Mouse (Mus musculus) heart, embryonic 16.5 days (tissue): ENCODE measurements around the gene Ripk1. TPM values are rescaled to one million over a fixed set of nuclear protein-coding genes. Genes with fewer than 3 reads are reported as not detected.

Source experiments
- ATAC-seq: fragments of 200-750 bp; cut with Nextera tagmentation; replicated peaks from 2 replicates; pipeline ENCODE4 v1.8.0; 2017; ENCODE audit warnings: moderate number of reproducible peaks; ENCODE audit not compliant: insufficient read depth, low FRiP score; ENCODE audit errors: extremely low read depth
- H3K27ac ChIP-seq: fragments of 300-500 bp; sonication (generic); 2 replicates; pipeline ENCODE4 v1.5.1; 2014; ENCODE audit warnings: mild to moderate bottlenecking, low read length, control low read depth, moderate library complexity
- H3K27me3 ChIP-seq: fragments of 300-500 bp; sonication (generic); 2 replicates; pipeline ENCODE4 v1.6.1; 2014; ENCODE audit warnings: low read length, mixed read lengths; ENCODE audit not compliant: control insufficient read depth, insufficient read depth
- H3K36me3 ChIP-seq: fragments of 300-500 bp; sonication (generic); 2 replicates; pipeline ENCODE4 v1.6.1; 2014; ENCODE audit not compliant: control insufficient read depth, insufficient read depth
- H3K4me1 ChIP-seq: fragments of 300-500 bp; sonication (generic); 2 replicates; pipeline ENCODE4 v1.6.1; 2014; ENCODE audit warnings: low read length, mixed read lengths; ENCODE audit not compliant: control insufficient read depth, insufficient read depth
- H3K4me2 ChIP-seq: fragments of 300-500 bp; sonication (generic); 2 replicates; pipeline ENCODE4 v1.6.1; 2014; ENCODE audit warnings: low read depth, mild to moderate bottlenecking, control low read depth, low read length
- H3K4me3 ChIP-seq: fragments of 300-500 bp; sonication (generic); 2 replicates; pipeline ENCODE4 v1.5.1; 2014; ENCODE audit warnings: mild to moderate bottlenecking, control low read depth, low read length
- H3K9ac ChIP-seq: fragments of 300-500 bp; sonication (generic); 2 replicates; pipeline ENCODE4 v1.6.1; 2014; ENCODE audit warnings: low read length, control low read depth
- H3K9me3 ChIP-seq: fragments of 300-500 bp; sonication (generic); replicated peaks from 2 replicates; pipeline ENCODE4 v1.6.1; 2016; ENCODE audit warnings: low read length; ENCODE audit not compliant: control insufficient read depth
- WGBS: fragments of 180-500 bp; shearing (Covaris S2); extraction: QIAGEN DNeasy Blood & Tissue Kit; methylation state at CpG from one replicate; pipeline ENCODE4 v1.1.7; 2014; 5-methylcytosine and 5-hydroxymethylcytosine counted together
- polyA plus RNA-seq: library from polyadenylated mRNA; unstranded; fragments of >200 nt; fragmentation: Nextera tagmentation; extraction: Ambion mirVana; gene quantifications from 2 replicates; pipeline ENCODE4 v1.2.1, GENCODE M21; 2015

Gene Ripk1
- 10.0 and 10.9 TPM in 2 replicates for polyA plus RNA-seq

DNA sequence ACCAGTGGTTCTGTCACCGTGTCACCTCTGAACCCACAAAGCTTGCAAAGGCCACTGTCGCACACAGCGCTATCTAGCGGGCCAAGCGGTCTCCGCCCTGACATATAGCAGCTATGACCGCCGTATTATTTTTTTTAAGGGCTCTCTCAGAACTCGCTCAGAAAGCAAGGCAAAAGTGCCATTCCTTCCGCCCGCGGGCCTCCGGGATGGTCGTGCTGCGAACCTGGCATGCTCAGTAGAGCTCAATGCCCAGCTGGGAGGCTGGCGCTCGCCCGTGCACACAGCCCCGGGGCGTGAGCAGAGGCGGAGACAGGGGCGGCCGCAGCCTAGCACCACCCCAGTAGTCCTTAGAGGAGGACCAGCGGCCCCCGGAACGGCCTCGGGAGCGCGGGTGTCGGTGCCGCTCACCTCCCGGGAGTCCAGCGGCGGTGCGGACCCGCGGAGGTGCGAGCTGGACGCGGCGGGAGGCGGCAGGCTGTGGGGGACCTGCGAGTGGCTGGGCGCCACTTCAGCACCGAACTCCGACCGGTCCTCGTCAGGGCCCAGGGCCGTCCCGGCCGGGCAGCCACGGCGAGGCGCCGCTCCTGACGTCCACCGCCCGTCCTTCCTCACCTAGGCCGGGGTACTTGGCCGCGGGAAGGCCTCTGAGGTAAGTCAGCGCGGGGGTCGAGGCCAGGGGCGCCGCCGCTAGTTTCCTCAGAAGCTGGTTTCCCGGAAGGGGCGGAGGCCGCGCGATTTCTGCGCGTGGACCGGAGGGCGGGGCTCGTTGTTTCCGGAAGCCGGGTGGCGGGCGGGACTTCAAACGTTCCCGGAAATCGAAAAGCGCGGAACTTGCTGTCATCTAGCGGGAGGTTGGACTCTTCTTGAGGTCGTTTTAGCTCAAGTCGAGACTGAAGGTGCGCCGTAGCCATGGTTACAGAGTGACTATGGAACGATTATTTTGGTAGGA, at the start of gene Ripk1, which contains the start of gene Serpinb6a:
Gene Ripk1, plus strand, starts transcription at position 306 of the 949 bp plus-strand sequence.
Gene Serpinb6a, minus strand, starts transcription at position 737 of the 949 bp plus-strand sequence.
- ATAC-seq, result peak; percentile 99
- no peaks in the 10 kb centered on the region for H3K27me3 ChIP-seq
- no peaks in the 10 kb centered on the region for H3K9me3 ChIP-seq
- H3K36me3 ChIP-seq, result no peaks in the 10 kb centered on the region
- under 1% methylated on average over 92 of the region's 92 CpGs for WGBS
- H3K27ac ChIP-seq, result peak within 1 kb of the TSS; percentile 89
- H3K9ac ChIP-seq, result peak within 1 kb of the TSS; percentile 98
- H3K4me2 ChIP-seq, result peak within 1 kb of the TSS; percentile 97
- peaks cover 10% of the 10 kb centered on the region for H3K4me1 ChIP-seq
- peak within 1 kb of the TSS; percentile 98 for H3K4me3 ChIP-seq

- 89% methylated on average over 2 of the region's 2 CpGs for WGBS
These were observed 49.2 kb upstream of the Ripk1 start for GRCm38 (mm10) chr13:33952947-33953346.

GRCm38 (mm10) chr13:33956571-33957421, 45.4 kb upstream of the Ripk1 start:
- ATAC-seq, result no peak

More at GRCm38 (mm10) chr13:33952947-33953346, 49.2 kb upstream of the Ripk1 start:
- no peaks in the 10 kb centered on the region for H3K36me3 ChIP-seq
- H3K4me1 ChIP-seq, result no peaks in the 10 kb centered on the region
- ATAC-seq, result no peak
- no peak overlapping the region for H3K9ac ChIP-seq
- no peaks in the 10 kb centered on the region for H3K27me3 ChIP-seq
- H3K4me3 ChIP-seq, result no peak overlapping the region
- H3K4me2 ChIP-seq, result no peak overlapping the region
- no peak overlapping the region for H3K27ac ChIP-seq
- H3K9me3 ChIP-seq, result no peaks in the 10 kb centered on the region

GRCm38 (mm10) chr13:33959771-33960170, 42.4 kb upstream of the Ripk1 start:
- Histone ChIP-seq H3K9ac (no peak overlapping the region), H3K9me3 (no peaks in the 10 kb centered on the region), H3K4me2 (no peak overlapping the region), H3K36me3 (no peaks in the 10 kb centered on the region; the same call in 1 of the 2 replicates), H3K4me1 (peaks cover 2% of the 10 kb centered on the region; the same call in 1 of the 2 replicates), H3K27ac (no peak overlapping the region), H3K27me3 (no peaks in the 10 kb centered on the region), H3K4me3 (no peak overlapping the region)
- ATAC-seq, result no peak
- WGBS, result 86% methylated on average over 2 of the region's 2 CpGs

More at GRCm38 (mm10) chr13:33956571-33957421, 45.4 kb upstream of the Ripk1 start:
- Histone ChIP-seq H3K27ac (no peak overlapping the region), H3K4me2 (no peak overlapping the region), H3K9me3 (no peaks in the 10 kb centered on the region), H3K36me3 (no peaks in the 10 kb centered on the region; the same call in 1 of the 2 replicates), H3K4me1 (no peaks in the 10 kb centered on the region), H3K9ac (no peak overlapping the region), H3K27me3 (no peaks in the 10 kb centered on the region), H3K4me3 (no peak overlapping the region)
- WGBS, result 42% methylated on average over 6 of the region's 6 CpGs

GRCm38 (mm10) chr13:33964206-33965046, 37.7 kb upstream of the Ripk1 start, which contains the start of gene Nqo2:
Gene Nqo2 (plus strand): TSS chr13:33964687.
- Histone ChIP-seq H3K27ac (peak within 1 kb of the TSS; percentile 99), H3K27me3 (no peaks in the 10 kb centered on the region), H3K9ac (peak within 1 kb of the TSS; percentile 82), H3K4me1 (peaks cover 11% of the 10 kb centered on the region), H3K9me3 (no peaks in the 10 kb centered on the region), H3K36me3 (no peaks in the 10 kb centered on the region; the same call in 1 of the 2 replicates), H3K4me3 (peak within 1 kb of the TSS; percentile 68), H3K4me2 (peak within 1 kb of the TSS; percentile 67)
- ATAC-seq, result peak; percentile 90
- WGBS, result 2% methylated on average over 22 of the region's 22 CpGs

GRCm38 (mm10) chr13:33965056-33966024, 36.8 kb upstream of the Ripk1 start:
- Histone ChIP-seq H3K4me1 (peaks cover 11% of the 10 kb centered on the region), H3K9ac (peak overlapping the region; percentile 82), H3K36me3 (no peaks in the 10 kb centered on the region), H3K4me2 (peak overlapping the region; percentile 67), H3K4me3 (peak overlapping the region; percentile 68), H3K9me3 (no peaks in the 10 kb centered on the region), H3K27me3 (no peaks in the 10 kb centered on the region), H3K27ac (peak overlapping the region; percentile 99)
- ATAC-seq, result peak; percentile 63
- WGBS, result 8% methylated on average over 14 of the region's 14 CpGs

GRCm38 (mm10) chr13:33966025-33966412, 36.1 kb upstream of the Ripk1 start:
- WGBS, result 33% methylated on average over 4 of the region's 4 CpGs
- H3K4me2 ChIP-seq, result peak overlapping the region; percentile 67
- no peaks in the 10 kb centered on the region for H3K27me3 ChIP-seq
- peak overlapping the region; percentile 68; the same call in 1 of the 2 replicates for H3K4me3 ChIP-seq
- H3K9ac ChIP-seq, result peak overlapping the region; percentile 82; the same call in 1 of the 2 replicates
- ATAC-seq, result no peak
- H3K27ac ChIP-seq, result no peak overlapping the region
- no peaks in the 10 kb centered on the region for H3K9me3 ChIP-seq
- no peaks in the 10 kb centered on the region for H3K36me3 ChIP-seq
- H3K4me1 ChIP-seq, result peaks cover 11% of the 10 kb centered on the region
